Mouse (Mus musculus) neutrophil, adult 83 days (primary cell): ENCODE data around the gene Rhoc. TPM values are rescaled to one million over a fixed set of nuclear protein-coding genes. Genes with fewer than 3 reads are reported as not detected.

ENCODE experiments used
- total RNA-seq, 2 experiments: library from RNA; stranded (reverse); gene quantifications; one replicate each; pipeline ENCODE4 v1.2.4; 2023

The Rhoc gene
- 10 to 100 TPM; 17.7 to 23.4 TPM for total RNA-seq

GRCm38 (mm10) chr3:104788075-104788474 is at the start of gene Rhoc:
TSS of gene Rhoc (plus strand) at chr3:104788375.

GRCm38 (mm10) chr3:104780561-104781420 is 7.4 kb upstream of the Rhoc start, which contains the start of gene Ppm1j:
TSS of gene Ppm1j (plus strand) at chr3:104781056.

DNA sequence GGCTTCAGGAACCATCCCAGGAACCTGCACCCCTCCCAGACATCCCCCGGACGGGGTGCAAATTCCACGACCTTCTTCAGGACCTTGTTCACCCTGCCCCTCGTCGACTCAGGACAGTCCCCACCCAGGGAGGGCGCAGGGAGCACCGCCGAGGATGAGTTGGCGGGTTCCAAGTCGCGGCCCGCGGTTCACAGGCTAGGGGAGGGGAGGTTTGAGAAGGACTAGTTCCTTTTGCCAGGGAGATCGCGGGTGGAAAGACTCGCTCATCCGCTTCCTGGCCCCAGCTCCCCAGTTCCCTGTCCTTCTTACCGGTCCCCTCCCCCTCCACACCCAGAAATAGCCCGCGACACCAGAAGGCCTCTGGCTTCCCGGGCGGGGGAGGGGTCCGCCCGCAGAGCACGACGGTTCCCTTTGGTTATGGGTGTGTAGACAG is 6.7 kb upstream of the Rhoc start, which contains the start of gene Fam19a3:
Gene Fam19a3, minus strand, starts transcription at position 370 of the 433 bp plus-strand sequence.

GRCm38 (mm10) chr3:104817991-104818748 is 30.0 kb downstream of the Rhoc start, which contains the start of gene Mov10:
TSS of gene Mov10 (minus strand) at chr3:104818563.

Other genes with a start within 250 kb of the Rhoc start
- 10 to 100 TPM; 13.4 to 20.8 TPM for gene Slc16a1, start 149.7 kb upstream of the Rhoc start, total RNA-seq
- not detected for gene Ppm1j, start 7.3 kb upstream of the Rhoc start, total RNA-seq
- gene Fam19a3, start 6.5 kb upstream of the Rhoc start, total RNA-seq, result not detected
- 10 to 100 TPM; 54.0 to 73.3 TPM for gene Mov10, start 30.2 kb downstream of the Rhoc start, total RNA-seq
- gene St7l, start 75.6 kb downstream of the Rhoc start, total RNA-seq, result 10 to 100 TPM; 25.9 to 27.2 TPM
- gene Capza1, start 76.1 kb downstream of the Rhoc start, total RNA-seq, result 100 to 1,000 TPM; 231 to 274 TPM
- not detected for gene Wnt2b, start 173.5 kb downstream of the Rhoc start, total RNA-seq